Mouse (Mus musculus) lung, postnatal 36 days (tissue): ENCODE measurements around the gene Gapvd1.
"Not testable (repeated sequence)": the region's sequence is repeated elsewhere in the genome, so short reads cannot be mapped to it uniquely, and the experiment has no call there.

ENCODE experiments used
- DNase-seq: peaks from one replicate; pipeline ENCODE4 v3.0.0; 2022; ENCODE audit warnings: mixed read lengths

Gene Gapvd1

DNA sequence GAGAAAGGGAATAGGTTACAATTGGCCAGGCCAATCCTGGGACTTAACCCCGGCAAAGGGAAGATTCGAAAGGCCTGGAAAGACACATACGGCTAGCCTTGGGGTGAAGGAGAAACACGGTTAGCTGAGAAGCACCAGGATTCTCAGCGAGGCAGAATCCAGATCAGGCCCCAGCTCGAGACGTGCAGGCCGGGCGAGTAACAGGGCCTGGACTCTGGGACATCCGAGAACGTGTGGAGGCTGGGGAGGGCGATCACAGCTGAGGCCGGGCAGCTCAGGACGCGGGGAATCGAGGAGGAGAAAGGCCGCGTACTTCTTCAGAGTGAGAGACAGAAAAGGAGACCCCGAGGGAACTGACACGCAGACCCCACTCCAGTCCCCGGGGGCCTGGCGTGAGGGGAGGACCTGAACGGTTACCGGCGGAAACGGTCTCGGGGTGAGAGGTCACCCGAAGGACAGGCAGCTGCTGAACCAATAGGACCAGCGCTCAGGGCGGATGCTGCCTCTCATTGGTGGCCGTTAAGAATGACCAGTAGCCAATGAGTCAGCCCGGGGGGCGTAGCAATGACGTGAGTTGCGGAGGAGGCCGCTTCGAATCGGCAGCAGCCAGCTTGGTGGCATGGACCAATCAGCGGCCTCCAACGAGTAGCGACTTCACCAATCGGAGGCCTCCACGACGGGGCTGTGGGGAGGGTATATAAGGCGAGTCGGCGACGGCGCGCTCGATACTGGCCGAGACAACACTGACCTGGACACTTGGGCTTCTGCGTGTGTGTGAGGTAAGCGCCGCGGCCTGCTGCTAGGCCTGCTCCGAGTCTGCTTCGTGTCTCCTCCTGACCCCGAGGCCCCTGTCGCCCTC, 16.6 kb upstream of the Gapvd1 start, which contains the start of gene Hspa5:
Gene Hspa5 (plus strand): TSS at position 603 of the 859 bp plus-strand sequence.
- DNase-seq: peak; percentile 100

DNA sequence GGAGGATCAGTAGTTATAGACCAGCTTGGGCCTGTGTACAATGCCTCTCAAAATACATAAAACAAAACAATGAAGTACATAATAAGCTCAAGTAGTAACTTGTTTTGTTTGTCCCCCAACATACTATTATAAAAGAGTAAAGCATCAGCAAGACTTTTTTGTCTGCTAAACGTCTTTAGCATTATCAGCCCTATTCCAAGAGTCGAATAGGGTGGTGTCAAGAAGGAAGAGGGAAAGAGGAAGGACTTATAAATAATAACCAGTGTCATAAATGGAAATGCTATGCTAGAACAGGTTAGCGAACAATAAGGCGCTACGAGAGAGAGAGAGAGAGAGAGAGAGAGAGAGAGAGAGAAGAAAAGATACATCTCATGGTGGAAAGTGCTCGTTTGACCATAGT, 15.9 kb upstream of the Gapvd1 start:
- DNase-seq: no peak

DNA sequence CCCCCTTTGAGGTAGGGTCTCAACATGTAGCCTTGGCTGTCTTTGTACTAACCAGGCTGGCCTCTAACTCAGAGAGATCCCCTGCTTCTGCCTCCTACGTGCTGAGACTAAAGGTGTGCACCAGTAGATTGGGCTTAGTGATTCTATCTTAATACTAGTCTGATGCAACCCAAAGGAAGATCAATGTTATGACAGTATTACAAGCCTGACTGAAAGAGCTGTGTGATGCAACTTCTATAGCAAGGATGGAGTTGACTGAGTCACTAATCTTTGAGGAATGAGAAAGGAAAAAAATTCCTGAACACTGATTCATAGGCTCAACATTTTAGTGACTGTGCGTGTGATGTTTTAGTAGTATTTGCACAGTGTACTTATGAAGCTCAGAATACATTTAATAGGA, 15.0 kb upstream of the Gapvd1 start:
- DNase-seq: no peak

DNA sequence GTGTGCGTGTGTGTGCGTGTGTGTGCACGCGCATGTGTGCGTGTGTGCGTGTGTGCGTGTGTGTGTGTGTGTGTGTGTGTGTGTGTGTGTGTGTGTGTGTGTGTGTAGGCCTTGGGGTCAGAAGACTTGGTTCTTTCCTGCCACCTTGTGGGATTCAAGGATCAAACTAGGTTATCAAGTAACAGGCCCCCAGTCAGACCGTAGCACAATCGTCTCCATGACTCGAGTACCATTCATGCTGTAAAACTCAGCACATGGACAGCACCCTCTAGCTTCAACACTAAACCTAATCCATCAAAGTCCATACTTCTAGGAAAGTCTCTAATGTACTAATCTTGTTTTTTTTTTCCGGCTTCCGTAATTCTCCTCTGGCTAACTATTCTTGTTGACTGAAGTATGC, 9.8 kb upstream of the Gapvd1 start:
- no peak for DNase-seq

DNA sequence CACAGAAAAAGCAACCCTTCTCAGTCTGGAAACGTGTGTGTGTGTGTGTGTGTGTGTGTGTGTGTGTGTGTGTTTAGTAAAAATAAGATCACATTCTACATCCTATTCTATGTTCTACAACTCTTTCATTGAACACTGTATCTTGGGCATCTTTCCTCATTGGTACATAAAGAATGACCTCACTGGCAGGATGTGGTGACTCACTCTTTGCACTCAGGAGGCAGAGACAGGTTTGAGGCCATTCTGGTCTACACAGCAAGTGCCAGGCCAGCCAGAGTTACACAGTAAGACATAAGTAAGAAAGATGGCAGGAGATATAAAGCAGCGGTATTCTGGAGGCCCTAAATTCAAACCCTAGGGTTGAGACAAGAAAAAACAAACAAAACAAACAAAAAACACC, 7.8 kb upstream of the Gapvd1 start:
- DNase-seq: no peak

DNA sequence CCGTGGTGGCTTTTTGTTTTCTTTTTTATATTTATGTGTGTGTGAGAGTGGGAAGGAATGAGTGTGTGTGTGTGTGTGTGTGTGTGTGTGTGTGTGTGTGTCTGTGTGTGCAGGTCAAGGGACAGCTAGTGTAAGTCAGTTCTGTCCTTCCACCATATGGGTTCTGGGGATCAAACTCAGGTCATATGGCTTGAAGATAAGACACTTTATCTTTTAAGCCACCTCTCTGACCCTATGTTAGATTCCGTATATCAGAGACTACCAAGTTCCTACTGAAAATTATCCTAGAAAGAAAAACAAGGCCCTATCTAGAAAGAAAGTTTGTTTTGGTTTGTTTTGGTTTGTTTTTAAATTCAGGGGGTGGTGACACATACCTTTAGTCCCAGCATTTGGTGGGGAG, 7.1 kb upstream of the Gapvd1 start:
- no peak for DNase-seq

DNA sequence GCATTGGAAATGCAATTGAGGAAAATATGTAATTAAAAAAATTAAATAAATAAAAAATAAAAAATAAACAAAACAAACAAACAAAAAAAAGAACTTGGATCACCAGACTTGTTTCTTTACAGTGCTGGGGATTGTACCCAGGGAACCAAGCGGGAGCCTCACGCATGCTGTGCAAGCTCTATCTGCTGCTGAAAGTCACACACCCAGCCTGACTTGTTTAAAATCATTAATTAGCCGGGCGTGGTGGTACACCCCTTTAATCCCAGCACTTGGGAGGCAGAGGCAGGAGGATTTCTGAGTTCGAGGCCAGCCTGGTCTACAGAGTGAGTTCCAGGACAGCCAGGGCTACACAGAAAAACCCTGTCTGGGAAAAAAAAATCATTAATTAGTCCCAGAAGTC, 6.2 kb upstream of the Gapvd1 start:
- DNase-seq: not testable (repeated sequence)

DNA sequence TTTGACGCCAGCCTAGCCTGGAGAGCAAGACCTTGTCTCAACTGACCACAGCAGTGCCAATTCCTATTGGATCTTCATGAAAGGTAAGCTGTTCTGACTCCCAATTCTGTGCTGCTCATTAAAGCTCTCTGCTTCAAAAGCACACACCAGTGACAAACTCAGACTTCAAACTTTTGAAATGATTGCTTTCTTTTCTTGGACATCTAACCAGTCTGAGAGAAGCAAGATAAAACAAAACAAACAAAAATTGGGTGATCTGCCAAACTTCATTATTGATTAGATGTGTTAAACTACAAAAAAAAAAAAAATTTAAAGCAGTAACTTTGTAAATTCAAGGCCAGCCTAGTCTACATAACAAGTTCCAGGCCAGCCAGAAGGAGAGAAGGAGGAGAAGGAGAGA, 2.3 kb upstream of the Gapvd1 start:
- no peak for DNase-seq

DNA sequence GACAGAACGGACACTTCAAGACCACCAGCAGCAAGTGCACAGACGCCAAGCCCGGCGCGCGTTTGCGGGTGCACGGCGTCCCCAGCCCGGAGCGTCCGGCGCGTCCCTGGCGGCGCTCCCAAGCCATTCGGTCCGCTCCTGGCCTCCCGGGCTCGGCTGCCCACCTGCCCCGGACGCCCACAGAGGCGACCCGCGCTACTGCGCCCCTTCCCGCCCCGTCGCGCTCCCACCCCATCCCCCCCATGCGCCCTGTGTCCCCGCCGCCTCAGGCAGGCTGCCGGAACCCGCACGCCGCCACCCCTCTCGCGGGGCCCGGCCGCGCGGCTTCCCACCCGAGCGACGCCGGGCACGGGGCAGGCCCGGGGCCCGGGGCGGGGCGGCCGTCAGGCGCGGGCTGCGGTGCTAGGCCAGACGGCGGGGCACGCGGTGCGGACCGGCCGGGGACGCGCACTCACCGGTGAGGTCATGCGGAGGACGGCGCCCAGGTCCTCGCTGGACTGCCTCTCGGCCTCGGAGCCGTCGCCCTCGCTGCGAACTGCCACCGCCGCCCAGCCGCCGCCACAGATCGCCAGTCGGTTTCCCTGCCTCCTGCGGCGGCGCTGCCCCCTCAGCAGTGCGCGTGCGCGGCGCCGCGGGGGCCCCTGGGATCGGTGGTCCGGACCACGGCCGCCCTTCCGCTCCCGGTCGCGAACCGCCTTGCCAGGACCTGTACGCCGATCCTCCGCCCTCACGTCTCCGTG, 1.1 kb downstream of the Gapvd1 start:
- peak; percentile 87 for DNase-seq

DNA sequence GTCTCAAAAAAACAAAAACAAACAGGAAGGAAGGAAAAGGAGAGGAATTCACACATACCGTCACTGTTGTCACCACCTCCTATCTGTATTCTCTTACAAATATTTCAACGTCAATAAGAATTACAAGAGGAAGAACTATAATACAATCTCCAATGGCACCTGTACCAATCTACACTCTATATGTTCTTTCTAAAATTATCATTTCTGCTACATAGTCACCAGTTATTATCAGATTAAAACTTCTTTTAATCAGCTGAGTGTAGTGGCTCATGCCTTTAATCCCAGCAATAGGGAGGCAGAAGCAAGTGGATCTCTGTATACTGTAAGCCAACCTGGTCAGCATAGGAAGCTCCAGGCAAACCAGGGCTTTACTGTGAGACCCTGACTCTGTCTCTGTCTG, 4.8 kb downstream of the Gapvd1 start:
- no peak for DNase-seq

DNA sequence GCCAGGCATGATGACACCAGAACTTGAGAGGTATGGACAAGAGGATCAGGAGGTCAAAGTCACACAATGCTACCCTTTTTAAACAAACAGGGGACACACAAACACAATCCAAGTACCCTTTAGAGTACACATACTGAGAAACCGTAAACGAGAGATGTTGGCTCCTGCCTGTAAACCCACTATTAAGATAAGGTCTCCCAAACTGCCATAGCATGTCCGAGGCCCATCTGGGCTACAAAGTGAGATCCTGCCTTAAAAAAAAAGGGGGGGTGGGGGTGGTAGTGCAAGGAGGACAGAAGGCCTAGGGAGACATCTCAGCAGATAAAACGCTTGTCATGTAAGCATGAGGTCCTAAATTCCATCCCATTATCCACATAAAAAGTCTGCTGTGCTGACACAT, 6.6 kb downstream of the Gapvd1 start:
- no peak for DNase-seq

DNA sequence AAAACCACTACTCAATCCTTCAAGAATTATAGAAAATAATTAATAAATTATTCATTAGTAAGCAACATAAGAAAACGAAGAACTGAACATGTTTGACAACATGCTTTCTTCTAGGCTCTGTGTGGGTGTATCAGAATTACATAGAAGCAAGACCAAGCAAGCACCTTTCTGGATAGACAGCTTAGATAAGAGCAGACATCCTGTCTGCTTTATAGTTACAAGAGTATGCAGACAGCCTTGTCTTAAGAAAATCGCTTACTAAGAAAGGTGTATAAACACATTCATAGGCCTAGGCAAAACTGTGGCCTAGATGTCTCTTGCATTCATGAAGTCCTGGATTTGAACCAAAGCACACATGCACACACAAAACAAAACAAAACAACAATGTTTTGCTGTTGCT, 9.4 kb downstream of the Gapvd1 start:
- DNase-seq: no peak

DNA sequence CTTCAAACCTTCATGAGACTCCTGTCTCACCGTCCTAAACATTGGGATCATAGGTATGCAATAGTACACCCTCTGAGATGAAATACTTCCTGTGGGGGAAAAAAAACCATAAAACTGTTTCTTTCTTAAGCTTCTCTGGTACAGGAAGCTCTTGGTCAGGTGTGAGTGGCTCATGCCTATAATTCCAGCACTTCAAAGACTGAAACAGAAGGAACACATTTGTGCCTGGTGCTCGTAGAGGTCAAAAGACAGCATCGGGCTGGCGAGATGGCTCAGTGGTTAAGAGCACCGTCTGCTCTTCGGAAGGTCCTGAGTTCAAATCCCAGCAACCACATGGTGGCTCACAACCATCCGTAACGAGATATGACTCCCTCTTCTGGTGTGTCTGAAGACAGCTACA, 10.6 kb downstream of the Gapvd1 start:
- DNase-seq: no peak

DNA sequence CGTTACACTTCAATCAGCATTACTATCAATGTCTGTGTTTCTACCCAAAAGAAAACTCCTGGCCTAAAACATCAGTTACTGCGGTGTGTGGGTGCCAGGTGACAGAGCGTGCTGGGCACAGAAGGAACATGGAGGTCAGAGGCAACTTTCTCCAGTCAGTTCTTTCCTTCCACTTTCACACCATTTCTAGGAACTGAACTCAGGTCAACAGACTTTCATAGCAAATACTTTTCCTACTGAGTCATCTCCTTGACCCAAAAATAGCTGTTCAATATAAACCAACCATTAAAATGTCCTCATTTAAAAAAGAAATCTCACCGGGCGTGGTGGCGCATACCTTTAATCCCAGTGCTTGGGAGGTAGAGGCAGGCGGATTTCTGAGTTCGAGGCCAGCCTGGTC, 12.4 kb downstream of the Gapvd1 start:
- no peak for DNase-seq

DNA sequence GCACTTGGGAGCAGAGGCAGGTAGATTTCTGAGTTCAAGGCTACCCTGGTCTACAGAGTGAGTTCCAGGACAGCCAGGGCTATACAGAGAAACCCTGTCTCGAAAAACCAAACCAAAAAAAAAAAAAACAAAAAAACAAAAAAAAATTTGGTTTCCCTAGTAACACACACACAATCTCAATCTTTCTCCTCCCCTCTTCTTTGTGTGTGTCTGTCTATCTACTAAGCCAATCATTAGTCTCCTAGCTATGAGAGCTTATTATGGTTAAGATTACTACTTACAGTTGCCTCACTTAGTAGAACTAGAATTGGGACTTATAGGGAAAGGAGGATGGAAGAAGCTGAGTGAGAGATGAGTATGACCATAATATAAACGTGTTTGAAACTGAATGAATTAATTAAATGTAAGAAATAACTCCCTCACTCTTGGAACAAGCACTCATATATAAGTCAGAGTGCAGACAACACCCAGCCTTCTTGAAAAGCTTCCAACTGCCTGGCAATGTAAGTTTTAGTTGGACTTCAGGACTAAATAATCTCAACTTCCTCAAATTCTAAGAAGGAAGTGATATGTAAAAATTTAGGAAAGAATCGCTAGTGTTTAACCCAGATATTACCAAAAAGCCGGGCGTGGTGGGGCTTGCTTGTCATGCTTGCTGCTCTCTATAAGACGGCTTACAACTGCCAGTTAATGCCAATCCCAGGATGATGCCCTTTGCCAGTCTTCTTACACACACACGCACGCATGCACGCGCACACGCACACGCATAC, 13.5 kb downstream of the Gapvd1 start:
- peak; percentile 30 for DNase-seq

DNA sequence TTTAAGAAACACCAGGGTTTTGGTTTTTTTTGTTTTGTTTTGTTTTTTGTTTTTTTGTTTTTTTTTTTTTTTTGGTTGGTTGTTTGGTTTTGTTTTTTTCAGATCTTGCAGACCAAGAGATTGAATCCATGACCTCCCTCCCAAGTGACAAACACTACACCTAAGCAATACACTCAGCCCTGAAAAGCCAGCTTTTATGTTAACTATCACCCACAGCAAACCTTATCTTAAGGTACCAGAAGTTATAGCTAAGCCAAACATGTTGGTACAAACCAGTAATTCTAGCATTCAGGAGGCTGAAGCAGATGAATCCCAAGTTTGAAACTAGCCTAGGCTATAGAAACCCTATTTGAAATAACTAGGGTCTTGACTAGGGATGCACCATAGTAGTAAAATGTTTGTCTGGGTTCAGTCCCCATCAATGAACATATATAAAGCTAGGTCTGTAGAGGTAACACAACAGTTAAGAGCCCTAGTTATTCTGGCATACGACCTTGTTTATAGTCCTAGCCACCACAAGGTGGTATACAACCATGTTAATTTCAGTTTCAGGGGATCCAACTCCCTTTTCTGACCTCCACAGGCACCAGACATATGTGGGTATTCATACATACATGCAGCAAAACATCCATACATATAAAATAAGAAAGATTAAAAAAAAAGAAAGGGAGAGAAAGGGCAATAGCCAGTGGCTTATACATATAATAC, 15.2 kb downstream of the Gapvd1 start:
- no peak for DNase-seq

DNA sequence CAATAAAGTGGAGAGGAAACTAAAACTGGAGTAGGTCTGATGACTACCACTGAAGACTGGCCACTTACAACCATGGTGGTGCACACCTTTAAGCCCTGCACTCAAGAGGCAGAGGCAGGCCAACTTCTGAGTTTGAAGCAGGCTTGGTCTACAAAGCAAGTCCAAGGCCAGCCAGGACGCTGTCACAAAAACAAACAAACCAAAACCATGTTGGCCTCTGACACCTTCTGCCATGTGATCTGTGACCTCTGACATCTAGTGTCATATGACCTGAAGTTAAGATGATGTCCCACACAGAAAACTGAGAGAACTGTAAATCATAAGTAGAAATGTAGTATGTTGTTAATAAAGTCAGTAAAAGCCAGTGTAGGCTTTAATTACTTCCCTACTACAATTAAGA, 17.1 kb downstream of the Gapvd1 start:
- no peak for DNase-seq

DNA sequence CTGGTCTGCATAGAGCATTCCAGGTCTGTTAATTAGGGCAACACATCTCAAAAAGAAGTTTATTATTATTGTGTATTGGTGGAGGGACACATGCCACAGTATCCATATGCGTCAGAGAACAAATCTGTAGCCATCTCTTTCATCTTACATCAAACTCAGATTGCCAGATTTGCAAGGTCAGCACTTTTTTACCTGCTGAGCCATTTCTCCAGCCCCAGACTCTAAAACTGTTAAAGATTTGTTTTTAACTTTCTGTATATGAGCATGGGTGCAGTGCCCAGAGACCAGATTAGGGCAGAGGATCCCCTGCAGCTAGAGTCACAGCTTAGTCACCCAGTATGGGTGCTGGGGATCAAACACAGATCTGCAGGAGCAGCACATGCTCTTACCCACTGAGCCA, 18.4 kb downstream of the Gapvd1 start:
- no peak for DNase-seq

DNA sequence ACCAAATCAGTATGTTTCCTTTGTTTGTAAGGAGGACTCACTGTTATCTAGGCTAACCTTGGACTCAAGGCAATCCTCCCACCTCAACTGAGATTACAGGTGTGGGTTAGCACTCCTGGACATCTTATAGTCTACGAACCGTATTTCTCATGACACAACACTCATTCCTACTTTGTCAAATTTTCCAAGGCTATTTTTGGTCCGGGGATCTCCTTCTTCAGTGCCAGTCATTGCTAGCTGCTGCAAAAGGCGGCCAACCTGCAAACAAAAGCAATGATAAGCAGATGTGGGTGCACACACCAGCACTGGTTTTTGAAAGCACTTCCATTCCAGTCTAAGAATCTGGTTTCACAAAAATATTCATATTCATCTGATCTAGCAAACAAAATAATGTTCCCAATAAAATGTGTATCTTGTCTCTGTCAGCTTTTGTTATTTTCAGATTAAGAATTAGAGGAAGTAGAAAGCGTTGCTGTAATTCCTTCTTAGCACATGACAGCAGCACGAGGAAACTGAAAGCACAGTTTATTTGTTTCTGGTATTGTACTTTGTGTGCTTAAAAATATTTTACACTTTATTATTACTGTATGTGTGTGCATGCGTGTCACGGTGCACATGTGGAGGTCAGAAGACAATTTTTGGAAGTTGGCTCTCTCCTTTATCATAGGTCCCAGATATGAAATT, 27.8 kb downstream of the Gapvd1 start:
- DNase-seq: no peak

DNA sequence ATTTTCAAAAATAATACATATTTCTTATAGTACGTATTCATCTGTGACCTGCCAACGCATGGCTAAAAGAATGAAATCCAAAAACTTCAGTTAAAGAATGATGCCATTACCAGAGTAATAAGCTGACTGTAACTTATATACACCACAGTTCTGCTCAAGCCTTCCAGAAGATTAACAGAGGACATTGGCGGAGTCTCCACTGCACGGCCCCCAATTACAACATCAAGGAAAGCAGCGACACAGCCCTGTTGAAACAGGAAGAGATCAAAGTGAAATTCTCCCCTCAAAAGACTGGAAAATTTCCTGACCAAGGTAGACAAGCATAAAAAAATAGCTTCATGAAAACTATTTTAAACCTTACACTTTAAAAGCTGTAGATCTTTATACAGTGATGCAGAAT, 29.8 kb downstream of the Gapvd1 start:
- no peak for DNase-seq

DNA sequence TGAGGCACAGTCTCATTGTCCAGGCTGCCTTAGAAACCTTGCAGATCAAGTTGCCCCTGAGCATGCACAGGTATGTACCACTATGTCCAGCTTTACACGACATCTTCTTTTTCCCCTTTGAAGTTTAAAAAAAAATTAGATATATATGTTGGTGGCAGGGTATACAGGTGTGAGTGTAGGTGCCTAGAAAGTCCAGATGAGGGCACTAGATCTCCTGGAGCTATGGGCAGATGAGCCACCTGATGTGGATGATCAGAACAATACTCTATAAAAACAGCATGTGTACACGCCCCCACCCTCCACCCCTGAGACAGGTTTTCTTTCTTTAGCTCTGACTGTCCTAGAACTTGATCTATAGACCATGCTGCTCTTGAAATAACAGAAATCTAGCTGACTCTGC, 36.8 kb downstream of the Gapvd1 start:
- DNase-seq: no peak

DNA sequence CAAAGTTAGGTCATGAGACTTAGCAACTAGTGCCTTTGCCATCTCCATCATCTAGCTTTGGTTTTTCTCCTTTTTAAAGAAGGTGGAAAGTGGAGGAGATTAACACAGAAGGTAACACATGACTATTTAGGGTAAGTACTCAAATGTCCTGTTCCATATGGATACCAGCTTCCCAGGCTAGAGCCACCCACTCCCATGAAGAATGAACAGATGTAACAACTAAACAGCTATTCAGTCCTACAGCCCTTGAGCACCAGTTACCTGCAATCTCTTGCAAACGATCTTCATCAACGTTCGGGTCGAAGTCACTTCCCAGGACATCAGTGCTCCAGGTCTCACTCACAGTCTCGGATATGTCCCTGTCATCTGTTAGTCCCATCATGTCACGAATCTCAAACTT, 43.1 kb downstream of the Gapvd1 start:
- no peak for DNase-seq
